Mouse (Mus musculus): Measurements from ENCODE around the gene Stard13.

- TF ChIP-seq CHD2 (IDR thresholded peaks at IDR 0.05; ENCODE audit: low read depth, low read length) (no peak), MAFK (IDR thresholded peaks at IDR 0.05; ENCODE audit: insufficient read depth, low read depth, low read length) (no peak), HCFC1 (IDR thresholded peaks at IDR 0.05; ENCODE audit: borderline replicate concordance, insufficient read depth, low read length) (no peak)
Measured at GRCm38 (mm10) chr5:151154780-151155179, 78.9 kb downstream of the Stard13 start.

Data from ES-E14 (cell line).